Mouse (Mus musculus): Measurements from ENCODE around the gene 9130019O22Rik. TPM values are rescaled to one million over a fixed set of nuclear protein-coding genes. Genes with fewer than 3 reads are reported as not detected.
"Not testable (repeated sequence)": the region's sequence is repeated elsewhere in the genome, so short reads cannot be mapped to it uniquely, and the experiment has no call there.

Gene 9130019O22Rik
- polyA plus RNA-seq, 1 experiment from 2014 or later = 6.5 TPM

GRCm38 (mm10) chr7:127345512-127346325 is 41.2 kb downstream of the 9130019O22Rik start, which contains the start of gene Zfp768:
Gene Zfp768, minus strand, starts transcription at chr7:127345589.
- DNase-seq (ENCODE audit: low spot score, missing footprints) = peak; percentile 100
- no peaks in the 10 kb centered on the region for H3K9me3 ChIP-seq (ENCODE audit: control insufficient read depth, low read length)
- H3K9ac ChIP-seq (ENCODE audit: low read length) = peak within 1 kb of the TSS; percentile 92
- peaks cover 13% of the 10 kb centered on the region for H3K4me1 ChIP-seq (ENCODE audit: control insufficient read depth, insufficient read depth, low read length)
- no peaks in the 10 kb centered on the region for H3K36me3 ChIP-seq (ENCODE audit: control insufficient read depth, insufficient read depth, low read length)
- peak within 1 kb of the TSS; percentile 94 for H3K4me3 ChIP-seq (ENCODE audit: low read depth, low read length)
- peak; percentile 94 for ATAC-seq (ENCODE audit: low FRiP score)
- peak within 1 kb of the TSS; percentile 87 for H3K27ac ChIP-seq (ENCODE audit: low read depth, low read length)
- H3K27me3 ChIP-seq (ENCODE audit: control insufficient read depth, insufficient read depth, low read length) = no peaks in the 10 kb centered on the region
- WGBS = under 1% methylated on average over 66 of the region's 76 CpGs
- H3K4me2 ChIP-seq = peak within 1 kb of the TSS; percentile 88

- Histone ChIP-seq H3K4me2 (peak overlapping the region; percentile 88), H3K4me3 (ENCODE audit: low read depth, low read length) (peak overlapping the region; percentile 94), H3K4me1 (ENCODE audit: control insufficient read depth, insufficient read depth, low read length) (peaks cover 13% of the 10 kb centered on the region), H3K36me3 (ENCODE audit: control insufficient read depth, insufficient read depth, low read length) (no peaks in the 10 kb centered on the region), H3K27me3 (ENCODE audit: control insufficient read depth, insufficient read depth, low read length) (no peaks in the 10 kb centered on the region), H3K27ac (ENCODE audit: low read depth, low read length) (peak overlapping the region; percentile 87), H3K9me3 (ENCODE audit: control insufficient read depth, low read length) (no peaks in the 10 kb centered on the region), H3K9ac (ENCODE audit: low read length) (peak overlapping the region; percentile 92)
- ATAC-seq (ENCODE audit: low FRiP score) (peak; percentile 62), DNase-seq (ENCODE audit: low spot score, missing footprints) (no peak)
- WGBS = under 1% methylated on average over 42 of the region's 42 CpGs
These were observed 41.9 kb downstream of the 9130019O22Rik start for GRCm38 (mm10) chr7:127345092-127345491.

GRCm38 (mm10) chr7:127344371-127344770 is 42.6 kb downstream of the 9130019O22Rik start:
- ATAC-seq (ENCODE audit: low FRiP score) (no peak), DNase-seq (ENCODE audit: low spot score, missing footprints) (peak; percentile 51)
- Histone ChIP-seq H3K9ac (ENCODE audit: low read length) (peak overlapping the region; percentile 92), H3K27ac (ENCODE audit: low read depth, low read length) (no peak overlapping the region), H3K27me3 (ENCODE audit: control insufficient read depth, insufficient read depth, low read length) (no peaks in the 10 kb centered on the region), H3K9me3 (ENCODE audit: control insufficient read depth, low read length) (no peaks in the 10 kb centered on the region), H3K4me2 (peak overlapping the region; percentile 88), H3K4me1 (ENCODE audit: control insufficient read depth, insufficient read depth, low read length) (peaks cover 13% of the 10 kb centered on the region), H3K4me3 (ENCODE audit: low read depth, low read length) (peak overlapping the region; percentile 94), H3K36me3 (ENCODE audit: control insufficient read depth, insufficient read depth, low read length) (no peaks in the 10 kb centered on the region)
- 88% methylated on average over 8 of the region's 8 CpGs for WGBS

GRCm38 (mm10) chr7:127343351-127344019 is 43.5 kb downstream of the 9130019O22Rik start:
- H3K27ac ChIP-seq (ENCODE audit: low read depth, low read length) = no peak overlapping the region
- H3K4me1 ChIP-seq (ENCODE audit: control insufficient read depth, insufficient read depth, low read length) = peaks cover 13% of the 10 kb centered on the region
- no peaks in the 10 kb centered on the region for H3K27me3 ChIP-seq (ENCODE audit: control insufficient read depth, insufficient read depth, low read length)
- peak; percentile 71 for DNase-seq (ENCODE audit: low spot score, missing footprints)
- H3K9me3 ChIP-seq (ENCODE audit: control insufficient read depth, low read length) = no peaks in the 10 kb centered on the region
- H3K9ac ChIP-seq (ENCODE audit: low read length) = no peak overlapping the region
- 95% methylated on average over 38 of the region's 38 CpGs for WGBS
- H3K4me2 ChIP-seq = no peak overlapping the region
- no peak for ATAC-seq (ENCODE audit: low FRiP score)
- no peak overlapping the region for H3K4me3 ChIP-seq (ENCODE audit: low read depth, low read length)
- no peaks in the 10 kb centered on the region for H3K36me3 ChIP-seq (ENCODE audit: control insufficient read depth, insufficient read depth, low read length)

GRCm38 (mm10) chr7:127342888-127343287 is 44.1 kb downstream of the 9130019O22Rik start:
- WGBS = 96% methylated on average over 7 of the region's 7 CpGs
- no peak overlapping the region for H3K4me3 ChIP-seq (ENCODE audit: low read depth, low read length)

GRCm38 (mm10) chr7:127342332-127342731 is 44.6 kb downstream of the 9130019O22Rik start:
- Histone ChIP-seq H3K4me1 (ENCODE audit: control insufficient read depth, insufficient read depth, low read length) (peaks cover 13% of the 10 kb centered on the region), H3K4me3 (ENCODE audit: low read depth, low read length) (no peak overlapping the region), H3K36me3 (ENCODE audit: control insufficient read depth, insufficient read depth, low read length) (no peaks in the 10 kb centered on the region), H3K9ac (ENCODE audit: low read length) (no peak overlapping the region), H3K27ac (ENCODE audit: low read depth, low read length) (no peak overlapping the region), H3K9me3 (ENCODE audit: control insufficient read depth, low read length) (no peaks in the 10 kb centered on the region), H3K4me2 (no peak overlapping the region), H3K27me3 (ENCODE audit: control insufficient read depth, insufficient read depth, low read length) (no peaks in the 10 kb centered on the region)
- ATAC-seq (ENCODE audit: low FRiP score) (no peak), DNase-seq (ENCODE audit: low spot score, missing footprints) (peak; percentile 26)
- WGBS = 67% methylated on average over 4 of the region's 4 CpGs

More at GRCm38 (mm10) chr7:127342888-127343287, 44.1 kb downstream of the 9130019O22Rik start:
- no peak overlapping the region for H3K9ac ChIP-seq (ENCODE audit: low read length)
- DNase-seq (ENCODE audit: low spot score, missing footprints) = no peak
- no peaks in the 10 kb centered on the region for H3K9me3 ChIP-seq (ENCODE audit: control insufficient read depth, low read length)
- no peak overlapping the region for H3K4me2 ChIP-seq
- peaks cover 13% of the 10 kb centered on the region for H3K4me1 ChIP-seq (ENCODE audit: control insufficient read depth, insufficient read depth, low read length)
- no peak overlapping the region for H3K27ac ChIP-seq (ENCODE audit: low read depth, low read length)
- H3K36me3 ChIP-seq (ENCODE audit: control insufficient read depth, insufficient read depth, low read length) = no peaks in the 10 kb centered on the region
- ATAC-seq (ENCODE audit: low FRiP score) = no peak
- H3K27me3 ChIP-seq (ENCODE audit: control insufficient read depth, insufficient read depth, low read length) = no peaks in the 10 kb centered on the region

GRCm38 (mm10) chr7:127341861-127342260 is 45.1 kb downstream of the 9130019O22Rik start:
- not testable (repeated sequence) for ATAC-seq (ENCODE audit: low FRiP score); H3K4me2 ChIP-seq; H3K9ac ChIP-seq (ENCODE audit: low read length); H3K9me3 ChIP-seq (ENCODE audit: control insufficient read depth, low read length); H3K36me3 ChIP-seq (ENCODE audit: control insufficient read depth, insufficient read depth, low read length); H3K4me3 ChIP-seq (ENCODE audit: low read depth, low read length); H3K27ac ChIP-seq (ENCODE audit: low read depth, low read length); H3K27me3 ChIP-seq (ENCODE audit: control insufficient read depth, insufficient read depth, low read length)
- peak; percentile 28 for DNase-seq (ENCODE audit: low spot score, missing footprints)
- WGBS = 91% methylated on average over 6 of the region's 6 CpGs
- peaks cover 13% of the 10 kb centered on the region for H3K4me1 ChIP-seq (ENCODE audit: control insufficient read depth, insufficient read depth, low read length)

- peaks cover 9% of the 10 kb centered on the region for H3K4me1 ChIP-seq (ENCODE audit: control insufficient read depth, insufficient read depth, low read length)
- no peak overlapping the region for H3K27ac ChIP-seq (ENCODE audit: low read depth, low read length)
- H3K27me3 ChIP-seq (ENCODE audit: control insufficient read depth, insufficient read depth, low read length) = no peaks in the 10 kb centered on the region
- WGBS = 97% methylated on average over 8 of the region's 8 CpGs
- peak; percentile 79 for DNase-seq (ENCODE audit: low spot score, missing footprints)
- no peak for ATAC-seq (ENCODE audit: low FRiP score)
- no peaks in the 10 kb centered on the region for H3K9me3 ChIP-seq (ENCODE audit: control insufficient read depth, low read length)
- H3K9ac ChIP-seq (ENCODE audit: low read length) = no peak overlapping the region
- H3K36me3 ChIP-seq (ENCODE audit: control insufficient read depth, insufficient read depth, low read length) = no peaks in the 10 kb centered on the region
- no peak overlapping the region for H3K4me2 ChIP-seq
- H3K4me3 ChIP-seq (ENCODE audit: low read depth, low read length) = no peak overlapping the region
These were observed 45.6 kb downstream of the 9130019O22Rik start for GRCm38 (mm10) chr7:127341356-127341755.

- Histone ChIP-seq H3K36me3 (ENCODE audit: control insufficient read depth, insufficient read depth, low read length) (no peaks in the 10 kb centered on the region), H3K9ac (ENCODE audit: low read length) (no peak overlapping the region), H3K27me3 (ENCODE audit: control insufficient read depth, insufficient read depth, low read length) (no peaks in the 10 kb centered on the region), H3K4me2 (no peak overlapping the region), H3K9me3 (ENCODE audit: control insufficient read depth, low read length) (no peaks in the 10 kb centered on the region), H3K4me1 (ENCODE audit: control insufficient read depth, insufficient read depth, low read length) (no peaks in the 10 kb centered on the region), H3K27ac (ENCODE audit: low read depth, low read length) (no peak overlapping the region), H3K4me3 (ENCODE audit: low read depth, low read length) (no peak overlapping the region)
- ATAC-seq (ENCODE audit: low FRiP score) (no peak), DNase-seq (ENCODE audit: low spot score, missing footprints) (no peak)
- 79% methylated on average over 4 of the region's 4 CpGs for WGBS
These were observed 49.3 kb downstream of the 9130019O22Rik start for GRCm38 (mm10) chr7:127337636-127338035.
